Mouse (Mus musculus) urinary bladder, postnatal 36 days (tissue): Measurements from ENCODE around the gene Pon1.

Experiments
- DNase-seq, 2 experiments: peaks; one replicate each; pipeline ENCODE4 v3.0.0; 2022; ENCODE audit warnings: low spot score in 2 of 2, mixed read lengths in 1 of 2

Pon1 gene

DNA sequence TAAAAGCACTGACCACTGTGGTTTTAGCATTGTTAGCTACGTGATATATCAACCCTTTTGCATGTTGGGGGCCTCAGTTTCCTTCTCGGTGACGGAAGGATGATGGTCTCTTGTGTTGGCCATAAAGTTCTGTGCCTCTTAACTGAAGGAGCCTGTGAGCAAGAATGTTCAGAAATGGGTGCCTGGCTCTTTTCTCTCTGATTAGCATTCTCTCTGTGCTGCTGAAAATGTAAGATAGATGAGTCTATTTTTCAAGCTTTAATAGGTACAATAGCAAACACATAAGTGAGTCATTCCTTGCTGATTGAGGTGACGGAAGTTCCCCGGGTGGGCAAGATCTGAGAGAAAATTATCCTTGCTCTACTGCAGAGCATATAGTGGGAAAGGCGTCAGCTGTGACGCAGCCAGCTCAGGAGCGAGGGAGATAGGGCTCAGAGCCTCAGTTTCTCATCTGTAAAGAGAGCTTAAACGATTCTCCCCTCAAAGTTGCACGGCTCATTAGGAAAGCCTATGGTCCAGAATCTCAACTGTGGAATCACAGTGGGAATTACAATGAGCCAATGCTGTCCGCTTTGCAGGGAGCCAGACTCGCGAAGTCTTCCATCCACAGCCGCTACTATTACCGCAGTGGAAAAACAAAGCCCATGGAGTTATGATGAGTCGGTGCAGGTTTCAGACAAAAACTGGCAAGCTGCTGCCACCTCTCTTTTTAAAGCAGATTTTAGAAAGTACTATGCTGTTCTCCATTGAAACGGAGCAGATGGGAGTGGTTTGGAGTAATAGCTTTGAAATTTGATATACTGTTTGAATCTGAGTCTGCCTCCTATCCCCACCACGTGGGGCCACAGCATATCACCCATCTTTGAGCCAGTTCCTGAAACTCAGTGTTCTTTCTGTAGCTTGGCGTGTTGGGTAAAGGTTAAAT lies 15.5 kb downstream of the Pon1 start:
- no peak for DNase-seq

- no peak for DNase-seq
Measured at GRCm38 (mm10) chr6:5174179-5174812, 19.4 kb downstream of the Pon1 start.

GRCm38 (mm10) chr6:5172571-5172970 lies 21.2 kb downstream of the Pon1 start:
- DNase-seq, result no peak

DNA sequence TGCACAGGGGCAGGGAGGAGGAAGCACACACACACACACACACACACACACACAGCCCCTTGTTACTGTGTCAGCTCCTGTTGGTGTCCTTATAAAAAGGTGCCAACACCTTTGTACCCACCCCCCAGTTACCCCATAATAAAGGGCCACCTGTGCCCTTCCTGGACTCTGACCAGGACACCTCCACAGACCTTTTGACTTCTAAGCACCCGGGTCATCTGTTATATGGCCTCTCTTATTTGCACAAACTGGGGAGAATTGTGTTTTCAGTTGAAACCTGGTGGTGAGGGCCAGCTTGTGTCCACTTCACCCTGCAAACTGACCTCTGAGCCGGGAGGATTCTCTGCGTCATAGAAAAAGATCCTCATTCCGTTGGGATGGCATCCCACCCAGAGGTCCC lies 22.3 kb downstream of the Pon1 start:
- DNase-seq, result no peak

DNA sequence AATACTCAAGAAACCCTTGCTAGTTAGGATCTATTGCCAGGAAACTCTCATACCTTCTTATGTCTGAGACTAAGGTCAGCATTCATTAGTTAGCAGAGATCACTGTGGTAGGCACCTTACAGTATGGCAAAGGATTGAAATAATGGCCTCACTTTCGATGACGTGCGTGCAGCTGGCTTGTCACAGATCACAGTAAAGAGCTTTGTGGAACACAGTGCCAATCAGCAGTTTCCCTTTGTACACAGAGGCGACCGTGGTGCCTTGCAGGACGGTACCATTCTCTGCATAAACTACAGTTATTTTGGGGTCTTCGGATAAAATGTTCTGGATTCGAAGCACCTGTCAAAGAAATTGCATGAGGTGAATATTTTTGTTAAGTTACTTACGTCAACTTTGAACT lies 25.6 kb downstream of the Pon1 start:
- DNase-seq, result no peak

GRCm38 (mm10) chr6:5167051-5167677 lies 26.6 kb downstream of the Pon1 start:
- no peak for DNase-seq

DNA sequence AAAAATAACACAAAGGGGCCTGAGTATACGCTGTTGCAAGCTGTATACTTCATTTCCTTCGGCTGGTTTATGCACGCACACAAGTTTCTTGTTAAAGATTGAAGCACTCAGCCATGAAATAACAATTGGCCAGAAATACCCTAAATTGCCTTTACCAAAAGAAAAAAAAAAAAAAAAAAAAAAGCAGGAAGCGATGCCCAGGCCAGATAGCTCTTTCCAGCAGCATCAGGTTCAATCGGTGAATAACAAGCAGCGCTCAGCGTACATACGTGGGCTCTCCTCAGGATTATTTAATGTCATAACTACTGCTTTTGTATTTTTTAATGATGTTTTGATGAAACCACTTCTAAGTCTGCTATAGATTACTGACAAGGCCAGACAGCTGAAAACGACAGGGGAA lies 28.9 kb downstream of the Pon1 start:
- no peak for DNase-seq

DNA sequence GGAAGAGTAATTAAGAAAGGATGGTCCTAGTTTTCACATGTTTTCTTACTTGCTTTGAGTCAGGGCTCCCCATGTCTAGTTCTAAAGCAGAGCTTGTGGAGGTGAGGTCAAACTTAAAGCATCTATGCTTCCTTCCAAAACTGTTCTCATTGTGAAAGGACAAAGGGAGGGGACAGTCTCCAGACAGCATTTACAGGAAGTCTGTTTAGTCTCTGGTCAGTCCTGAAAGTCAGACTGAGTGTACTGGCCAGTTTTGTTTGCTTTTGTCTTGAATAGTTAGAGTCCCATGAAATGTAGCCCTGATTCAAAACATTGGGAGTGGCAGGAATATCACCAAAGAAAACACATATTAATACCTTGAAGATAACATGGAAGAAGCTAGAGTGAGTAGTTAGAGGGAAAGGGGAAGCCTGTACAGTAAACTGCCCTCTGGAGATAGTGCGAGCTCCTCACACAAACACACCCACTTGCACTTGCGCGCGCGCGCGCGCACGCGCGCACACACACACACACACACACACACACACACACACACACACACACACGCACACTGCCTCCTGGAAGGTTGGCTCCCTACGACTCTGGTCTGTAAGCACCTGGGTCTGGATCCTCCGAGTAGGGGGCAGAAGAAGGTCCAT lies 30.1 kb downstream of the Pon1 start:
- no peak for DNase-seq

DNA sequence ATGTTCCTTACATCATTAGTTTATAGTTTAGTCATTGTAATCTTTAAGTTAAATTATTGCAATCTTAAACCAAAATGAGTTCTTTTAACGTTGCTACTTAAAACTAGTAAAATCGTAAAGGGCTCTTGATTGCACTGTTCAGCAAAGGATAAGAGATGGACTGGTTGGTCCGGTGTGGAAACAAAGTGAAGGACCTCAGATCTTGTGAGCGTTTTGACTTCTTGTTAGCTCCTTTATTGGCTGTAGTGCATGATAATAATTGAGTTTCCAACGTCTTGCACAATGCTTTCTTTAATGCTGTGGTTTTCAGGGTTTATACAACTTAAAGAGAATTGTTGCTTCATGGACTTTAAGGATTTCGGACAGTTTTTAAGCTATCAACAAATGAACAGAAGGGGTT lies 31.7 kb downstream of the Pon1 start:
- DNase-seq, result no peak

DNA sequence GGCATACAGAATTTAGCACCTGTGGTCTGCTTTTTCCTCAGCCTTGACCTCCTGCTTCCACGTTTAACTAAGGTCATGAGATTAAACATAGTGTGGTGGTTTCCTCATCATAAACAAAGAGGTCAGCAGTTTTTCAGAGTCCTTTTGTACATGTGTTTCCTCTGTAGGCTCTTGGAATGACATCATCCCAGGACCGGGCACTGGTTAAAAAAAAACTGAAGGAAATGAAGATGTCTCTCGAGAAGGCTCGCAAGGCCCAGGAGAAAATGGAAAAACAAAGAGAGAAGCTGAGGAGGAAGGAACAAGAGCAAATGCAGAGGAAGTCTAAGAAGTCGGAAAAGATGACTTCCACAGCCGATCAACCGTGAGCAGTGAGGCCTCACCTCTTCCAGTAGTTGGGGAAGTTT lies 34.4 kb downstream of the Pon1 start:
- DNase-seq, result no peak

DNA sequence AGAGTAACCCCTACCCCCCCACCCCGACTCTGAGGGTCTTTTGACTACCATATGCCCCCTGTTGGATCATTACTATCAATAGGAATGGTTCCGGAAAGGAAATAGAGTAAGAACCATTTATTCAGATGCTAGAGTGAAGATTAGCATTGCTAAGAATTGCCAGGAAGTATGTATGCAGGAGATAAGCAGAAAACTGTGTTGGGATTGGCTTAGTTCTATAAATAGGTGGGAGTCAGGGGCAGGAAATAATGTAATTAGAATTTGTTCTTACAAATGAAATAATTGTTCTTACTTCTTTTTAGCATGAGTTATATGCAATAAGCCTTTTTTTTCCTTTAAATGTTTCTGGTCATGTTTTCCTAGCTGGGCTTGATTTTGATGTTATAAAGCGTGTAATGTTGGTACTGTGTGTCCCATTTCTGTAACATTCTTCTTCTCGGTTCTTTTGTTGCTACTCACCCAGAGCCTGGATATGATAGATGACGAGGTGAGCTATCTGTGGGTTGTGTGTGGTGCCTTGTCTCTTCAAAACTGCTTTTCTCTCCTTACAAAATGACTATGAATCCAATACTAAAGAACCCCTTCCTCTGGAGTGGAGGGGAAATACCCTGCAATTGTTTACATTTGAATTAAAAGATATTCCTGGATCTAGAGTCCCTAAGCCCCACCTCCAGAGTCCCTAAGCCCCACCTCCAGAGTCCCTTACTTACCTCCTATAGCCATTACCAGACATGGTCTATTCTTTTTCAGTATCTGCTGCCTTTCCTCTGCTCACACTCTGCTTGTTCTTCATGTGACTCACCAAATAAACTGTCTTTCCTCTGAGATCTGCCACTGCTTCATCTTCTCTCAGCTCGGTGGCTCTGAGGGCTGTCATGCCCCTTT lies 37.0 kb downstream of the Pon1 start:
- DNase-seq, result no peak

DNA sequence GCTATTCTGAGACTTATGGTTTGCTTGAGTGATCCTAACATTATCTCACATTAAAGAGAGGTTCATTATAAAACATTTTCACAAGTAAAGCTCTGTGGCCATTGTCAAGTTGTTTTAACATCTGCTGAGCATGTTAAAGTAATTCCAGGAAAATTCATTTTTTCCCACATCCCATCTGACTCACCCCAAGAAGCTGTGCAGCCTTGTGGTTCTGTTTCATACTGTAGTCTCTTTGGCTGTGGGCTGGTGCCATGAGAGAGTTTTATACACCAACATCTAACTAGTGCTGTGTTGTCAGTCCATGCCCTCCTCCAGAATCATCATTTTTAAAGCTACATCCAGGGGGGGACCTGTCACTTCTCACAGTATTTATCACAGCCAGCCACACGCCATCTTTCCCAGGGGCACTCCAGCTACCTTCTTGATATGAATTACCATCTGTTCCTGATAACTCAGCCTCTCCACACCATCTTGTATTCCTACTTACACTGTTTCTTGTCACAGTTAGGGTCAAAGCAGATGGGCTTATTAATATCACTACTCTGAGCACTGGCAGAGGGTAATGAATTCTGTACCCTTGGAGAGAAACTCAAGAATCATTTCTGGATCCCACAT lies 38.3 kb downstream of the Pon1 start:
- no peak for DNase-seq

DNA sequence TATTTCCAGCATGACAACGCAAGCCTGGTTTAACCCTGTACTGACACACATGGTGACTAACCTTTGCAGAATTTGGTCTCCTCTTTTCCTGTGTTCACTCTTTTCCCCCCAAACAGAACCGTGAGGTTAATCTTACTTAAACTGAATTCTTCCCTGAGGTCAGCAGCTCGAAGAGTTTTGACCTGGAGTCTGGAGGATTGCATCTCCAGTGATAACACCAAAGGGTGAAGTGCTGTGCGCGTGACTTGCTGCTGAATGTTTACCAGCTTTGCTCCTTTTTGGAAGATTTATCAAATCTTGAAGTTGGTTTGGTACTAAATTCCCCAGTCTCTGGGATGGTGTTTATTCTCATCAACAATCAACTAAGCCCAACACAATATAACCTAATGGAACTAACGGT lies 39.0 kb downstream of the Pon1 start:
- DNase-seq, result no peak

- DNase-seq, result no peak
Measured at GRCm38 (mm10) chr6:5152185-5152584, 41.6 kb downstream of the Pon1 start.

DNA sequence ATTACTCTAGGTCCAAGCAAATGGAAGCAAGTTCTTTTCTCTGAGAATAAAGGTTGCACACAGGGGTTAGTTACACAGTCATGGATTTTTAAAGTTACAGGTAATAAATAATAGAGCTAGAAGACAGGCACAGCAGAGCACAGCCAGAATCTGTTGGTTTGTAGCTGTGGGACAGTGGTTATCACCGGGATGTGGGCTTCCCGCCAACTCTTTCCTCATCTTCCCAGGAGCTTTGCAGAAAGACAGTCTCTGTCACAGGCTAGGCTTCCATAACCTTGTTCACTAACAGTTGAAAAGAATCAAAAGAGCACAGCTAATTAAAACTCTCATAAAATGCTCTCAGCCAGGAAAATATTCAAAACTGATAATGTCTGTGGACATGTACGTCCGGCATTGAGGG lies 42.6 kb downstream of the Pon1 start:
- peak in 1 of 2 experiments; percentile 26 for DNase-seq

GRCm38 (mm10) chr6:5149941-5150340 lies 43.8 kb downstream of the Pon1 start:
- DNase-seq, result no peak

DNA sequence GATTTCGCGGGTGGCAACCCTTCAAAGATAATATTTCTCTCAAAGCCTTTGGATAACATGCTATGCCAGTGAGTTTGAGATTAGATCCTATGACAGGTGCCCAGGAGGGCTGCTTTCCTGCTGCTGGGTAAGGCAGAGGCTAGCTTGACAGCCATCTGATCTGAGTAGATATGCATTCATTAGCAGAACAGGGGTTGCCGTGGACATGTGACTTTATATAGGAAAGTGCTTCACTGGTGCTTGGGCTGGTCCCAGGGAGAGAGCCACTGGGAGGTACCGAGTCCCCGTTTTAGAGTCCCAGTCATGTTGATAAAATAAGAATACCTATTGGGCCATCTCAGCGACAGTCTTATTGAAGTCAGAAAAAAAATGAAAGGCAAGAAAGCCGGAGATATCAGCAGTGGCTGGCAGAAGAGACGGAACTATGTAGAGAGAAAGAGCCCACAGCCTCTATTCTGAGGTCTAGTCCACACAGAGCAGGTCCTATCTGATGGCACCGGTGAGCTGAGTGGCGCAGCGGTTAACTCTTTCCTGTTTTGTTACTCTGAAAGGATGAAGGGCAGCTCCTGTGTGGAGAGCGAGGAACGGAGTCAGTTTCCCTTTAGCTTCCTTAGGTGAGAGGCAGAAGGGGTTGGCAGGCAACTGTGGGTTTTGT lies 46.1 kb downstream of the Pon1 start:
- DNase-seq, result no peak

- DNase-seq, result no peak
Measured at GRCm38 (mm10) chr6:5139666-5140065, 54.1 kb downstream of the Pon1 start.

GRCm38 (mm10) chr6:5138875-5139631 lies 54.7 kb downstream of the Pon1 start:
- DNase-seq, result no peak

GRCm38 (mm10) chr6:5136046-5136445 lies 57.7 kb downstream of the Pon1 start:
- DNase-seq, result no peak
